Mouse (Mus musculus): ENCODE results near the gene Zfp553.

GRCm38 (mm10) chr7:127211014-127211745, 21.7 kb upstream of the Zfp553 start:
- TF ChIP-seq CTCF (IDR thresholded peaks at IDR 0.05): no peak
- no peak for TF ChIP-seq EP300 (IDR thresholded peaks at IDR 0.05)
